Mouse (Mus musculus) bone marrow macrophage, adult 2 months (primary cell): ENCODE measurements around the gene Amdhd2.

Experiments
- CTCF ChIP-seq: IDR thresholded peaks from 2 replicates; pipeline ENCODE4 v1.5.1; 2012; ENCODE audit warnings: low read depth, mild to moderate bottlenecking, low read length, moderate library complexity
- POLR2A ChIP-seq: IDR thresholded peaks from 2 replicates; pipeline ENCODE4 v1.6.1; 2012; ENCODE audit warnings: mild to moderate bottlenecking, low read depth, low read length, borderline replicate concordance

- TF ChIP-seq POLR2A (no peak), CTCF (no peak)
Observed at GRCm38 (mm10) chr17:24127592-24127991, 36.0 kb downstream of the Amdhd2 start.
